Mouse (Mus musculus): ENCODE results near the gene Lats1.
"Not testable (repeated sequence)": the region's sequence is repeated elsewhere in the genome, so short reads cannot be mapped to it uniquely, and the experiment has no call there.

Lats1 gene

DNA sequence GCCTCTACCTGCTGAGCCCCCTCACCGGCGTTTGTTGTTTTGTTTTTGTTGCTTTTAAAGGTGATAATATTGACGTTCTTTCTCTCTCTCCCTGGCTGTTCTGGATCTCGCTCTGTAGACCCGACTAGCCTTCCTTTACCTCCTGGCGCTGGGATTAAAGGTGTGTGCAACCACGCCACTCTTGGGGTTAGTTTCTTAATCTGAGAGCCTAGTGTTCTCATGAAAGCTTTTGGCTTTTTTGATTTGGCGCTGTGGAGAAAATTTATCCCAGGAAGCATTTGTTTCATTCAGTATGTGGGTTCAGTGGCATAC lies 45.4 kb downstream of the Lats1 start:
- DNase-seq (ENCODE audit: low spot score): no peak

GRCm38 (mm10) chr10:7727011-7727410 lies 46.0 kb downstream of the Lats1 start:
- no peak for DNase-seq (ENCODE audit: low spot score)

DNA sequence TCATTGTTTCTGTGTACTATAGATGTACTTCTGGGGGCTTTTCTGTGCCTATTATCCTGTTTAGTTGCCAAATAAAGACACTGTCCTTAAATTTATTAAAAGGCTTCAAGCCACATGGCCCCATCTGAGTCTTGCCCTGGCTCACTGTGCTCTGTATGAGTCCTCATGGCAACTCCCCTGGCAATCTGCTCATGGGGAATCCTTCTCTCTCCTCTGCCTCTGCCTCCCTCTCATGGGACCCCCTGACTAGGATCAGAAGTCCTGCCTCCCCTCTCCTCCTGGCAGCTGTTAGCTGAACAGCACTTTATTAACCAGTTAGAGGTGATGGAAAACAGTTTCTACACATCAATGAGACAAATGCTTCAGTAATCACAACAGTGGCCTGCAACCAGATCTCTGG lies 50.6 kb downstream of the Lats1 start:
- DNase-seq (ENCODE audit: low spot score): no peak

DNA sequence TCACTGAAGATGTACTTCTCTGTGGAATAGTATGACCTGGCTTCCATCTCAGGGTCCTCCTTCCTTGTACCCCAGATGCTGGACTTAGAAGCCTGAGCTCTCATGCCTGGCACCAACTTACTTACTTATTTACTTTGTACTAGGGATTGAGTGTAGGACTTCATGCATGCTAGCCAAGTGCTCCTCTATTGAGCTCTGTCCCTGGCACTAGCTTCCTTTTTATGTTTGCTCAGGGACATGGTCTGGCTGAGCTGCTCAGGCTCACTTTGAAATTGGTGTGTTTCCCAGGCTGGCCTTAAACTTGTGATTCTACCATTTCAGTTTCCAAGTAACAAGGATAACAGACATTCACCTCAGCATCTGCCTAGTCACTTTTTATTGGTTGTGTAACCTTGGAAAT lies 56.1 kb downstream of the Lats1 start:
- DNase-seq (ENCODE audit: low spot score): no peak

DNA sequence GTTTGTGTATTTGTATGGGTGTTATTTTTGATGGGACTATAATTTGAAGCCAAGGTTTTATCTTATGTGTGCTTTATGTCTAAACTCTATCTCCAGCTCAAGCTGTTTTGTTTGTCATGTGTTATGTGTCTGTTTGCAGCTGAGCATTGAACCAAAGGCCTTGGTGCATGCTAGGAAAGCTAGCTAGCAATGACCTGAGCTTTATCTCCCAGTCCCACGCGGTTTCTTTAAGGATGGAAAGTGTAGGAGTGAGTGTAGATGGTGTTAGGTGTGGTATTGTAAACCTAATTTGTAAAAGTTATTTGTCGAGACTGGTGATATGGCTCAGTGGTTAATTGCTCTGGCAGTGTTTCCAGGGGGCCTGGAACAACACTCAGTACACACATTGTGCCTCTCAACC lies 56.9 kb downstream of the Lats1 start:
- no peak for DNase-seq (ENCODE audit: low spot score)

DNA sequence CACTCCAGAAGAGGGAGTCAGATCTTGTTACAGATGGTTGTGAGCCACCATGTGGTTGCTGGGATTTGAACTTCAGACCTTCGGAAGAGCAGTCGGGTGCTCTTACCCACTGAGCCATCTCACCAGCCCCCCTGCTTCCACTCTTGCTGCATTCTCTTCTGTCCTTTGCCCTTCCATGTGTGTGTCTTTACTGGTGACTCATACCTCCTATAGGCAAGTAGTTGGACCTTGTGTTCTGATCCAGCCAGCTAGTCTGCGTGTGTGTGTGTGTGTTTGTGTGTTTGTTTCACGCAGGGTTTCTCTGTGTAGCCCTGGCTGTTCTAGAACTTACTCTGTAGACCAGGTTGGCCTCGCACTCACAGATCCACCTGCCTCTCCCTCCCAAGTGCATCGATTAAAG lies 64.5 kb downstream of the Lats1 start:
- not testable (repeated sequence) for DNase-seq (ENCODE audit: low spot score)

DNA sequence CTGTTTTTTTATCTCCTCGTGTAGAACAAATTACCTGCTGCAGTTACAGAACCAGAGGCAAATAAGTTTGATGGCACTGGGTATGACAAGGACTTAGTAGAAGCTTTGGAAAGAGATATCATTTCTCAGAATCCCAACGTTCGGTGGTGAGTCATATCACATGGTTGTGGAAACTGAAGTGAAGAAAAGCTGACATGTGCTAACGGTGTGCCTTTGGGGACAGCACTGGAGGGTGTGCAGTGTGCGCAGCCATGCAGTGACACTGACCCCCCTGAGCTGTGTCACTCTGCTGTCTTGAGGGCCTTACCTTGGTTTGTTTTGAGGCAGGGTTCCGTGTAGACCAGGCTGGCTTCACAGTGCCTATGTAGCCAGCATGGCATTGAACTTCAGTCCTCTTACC lies 67.7 kb downstream of the Lats1 start:
- no peak for DNase-seq (ENCODE audit: low spot score)

DNA sequence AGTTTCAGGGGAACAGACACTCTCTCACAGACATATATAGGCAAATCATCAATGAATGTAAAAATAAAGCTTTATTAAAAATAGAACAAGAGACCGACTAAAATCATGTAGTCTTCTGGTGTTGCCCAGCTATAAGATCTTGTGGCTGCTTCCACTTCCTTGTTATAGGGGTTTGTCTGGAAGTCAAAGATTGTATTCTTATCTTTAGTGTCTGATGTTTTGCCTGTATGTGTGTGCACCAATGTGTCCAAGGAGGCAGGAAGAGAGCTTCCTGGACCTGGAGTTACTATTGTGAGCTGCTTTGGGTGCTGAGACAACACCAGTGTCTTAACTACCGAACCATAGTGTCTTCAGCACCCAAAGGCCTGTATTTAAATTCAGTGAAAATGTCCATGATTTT lies 76.5 kb downstream of the Lats1 start:
- DNase-seq (ENCODE audit: low spot score): no peak
